Mouse (Mus musculus) myocyte (in vitro differentiated cells): ENCODE results near the gene Dnttip1. TPM values are rescaled to one million over a fixed set of nuclear protein-coding genes. Genes with fewer than 3 reads are reported as not detected.

Source experiments
- H3K27me3 ChIP-seq: one replicate; pipeline ENCODE4 v1.6.1; 2011; ENCODE audit not compliant: control insufficient read depth, insufficient read depth, insufficient read length
- H3K36me3 ChIP-seq: one replicate; pipeline ENCODE4 v1.6.1; 2011; ENCODE audit not compliant: control insufficient read depth, insufficient read depth
- H3K4me2 ChIP-seq: one replicate; pipeline ENCODE4 v1.6.1; 2011; ENCODE audit warnings: low read depth, control low read depth
- H3K4me3 ChIP-seq: one replicate; pipeline ENCODE4 v1.5.1; 2011; ENCODE audit warnings: mild to moderate bottlenecking, control low read depth, moderate library complexity
- H3K79me2 ChIP-seq: one replicate; pipeline ENCODE4 v1.6.1; 2011; ENCODE audit not compliant: control insufficient read depth, insufficient read depth
- H3ac ChIP-seq: one replicate; pipeline ENCODE4 v1.6.1; 2011; ENCODE audit not compliant: control insufficient read depth, insufficient read length
- CEBPB ChIP-seq: IDR thresholded peaks from 2 replicates; pipeline ENCODE4 v1.6.1; 2011; ENCODE audit warnings: mild to moderate bottlenecking, moderate library complexity; ENCODE audit not compliant: poor library complexity, insufficient read depth, severe bottlenecking
- E2F4 ChIP-seq: IDR thresholded peaks from one replicate; pipeline ENCODE4 v1.6.1; 2011; ENCODE audit warnings: mild to moderate bottlenecking, control low read depth, moderate library complexity; ENCODE audit not compliant: insufficient read depth
- MAX ChIP-seq: IDR thresholded peaks from one replicate; pipeline ENCODE4 v1.6.1; 2011; ENCODE audit warnings: low read depth, mild to moderate bottlenecking, control low read depth
- MYOD1 ChIP-seq, 3 experiments: IDR thresholded peaks; one replicate each; pipeline ENCODE4 v1.6.1; 2011; ENCODE audit warnings: control low read depth in 2 of 3, low read depth in 2 of 3, mild to moderate bottlenecking in 2 of 3, moderate library complexity in 1 of 3; ENCODE audit not compliant: insufficient read length in 2 of 3, control insufficient read depth in 1 of 3
- MYOG ChIP-seq, 3 experiments: IDR thresholded peaks; one replicate each; pipeline ENCODE4 v1.6.1; 2011; ENCODE audit warnings: control low read depth in 2 of 3, low read depth in 2 of 3, mild to moderate bottlenecking in 2 of 3; ENCODE audit not compliant: insufficient read length in 2 of 3, control insufficient read depth in 1 of 3, insufficient read depth in 1 of 3
- POLR2A ChIP-seq: IDR thresholded peaks from one replicate; pipeline ENCODE4 v1.6.1; 2011; ENCODE audit warnings: low read depth, mild to moderate bottlenecking, control low read depth, moderate library complexity; ENCODE audit not compliant: insufficient read length
- POLR2AphosphoS2 ChIP-seq: IDR thresholded peaks from one replicate; pipeline ENCODE4 v1.6.1; 2011; ENCODE audit warnings: low read depth, control low read depth; ENCODE audit not compliant: insufficient read length
- REST ChIP-seq: IDR thresholded peaks from one replicate; pipeline ENCODE4 v1.6.1; 2011; ENCODE audit warnings: mild to moderate bottlenecking, control low read depth, moderate library complexity; ENCODE audit not compliant: insufficient read depth, insufficient read length
- SRF ChIP-seq: IDR thresholded peaks from one replicate; pipeline ENCODE4 v1.6.1; 2011; ENCODE audit warnings: low read depth; ENCODE audit not compliant: control insufficient read depth, insufficient read length
- TCF12 ChIP-seq: IDR thresholded peaks from one replicate; pipeline ENCODE4 v1.6.1; 2011; ENCODE audit warnings: mild to moderate bottlenecking, control low read depth; ENCODE audit not compliant: poor library complexity, insufficient read depth, severe bottlenecking
- TCF3 ChIP-seq: IDR thresholded peaks from one replicate; pipeline ENCODE4 v1.6.1; 2011; ENCODE audit warnings: low read depth, control low read depth; ENCODE audit not compliant: insufficient read length
- USF1 ChIP-seq: IDR thresholded peaks from one replicate; pipeline ENCODE4 v1.6.1; 2011; ENCODE audit warnings: low read depth, mild to moderate bottlenecking, control low read depth, moderate library complexity
- polyA plus RNA-seq: library from polyadenylated mRNA; unstranded; fragments of >200 nt; fragmentation: generic; extraction: Trizol; gene quantifications from one replicate; pipeline ENCODE4 v1.2.1, GENCODE M21; 2012; ENCODE audit warnings: missing spikeins

The Dnttip1 gene
- polyA plus RNA-seq, 1 experiment: 63.0 TPM

GRCm38 (mm10) chr2:164806614-164807013, 60.8 kb downstream of the Dnttip1 start:
- H3K79me2 ChIP-seq: peaks cover 18% of the 10 kb centered on the region
- H3K36me3 ChIP-seq: peaks cover 5% of the 10 kb centered on the region
- no peak overlapping the region for H3ac ChIP-seq
- H3K27me3 ChIP-seq: no peaks in the 10 kb centered on the region
- TF ChIP-seq USF1: no peak
- TF ChIP-seq MAX: no peak
- no peak for TF ChIP-seq MYOG (IDR thresholded peaks at IDR 0.05; ENCODE audit: control insufficient read depth in 1 of 3, insufficient read depth in 1 of 3, insufficient read length in 2 of 3, low read depth in 2 of 3)
- no peak for TF ChIP-seq TCF3
- no peak for TF ChIP-seq TCF12
- TF ChIP-seq SRF: no peak
- no peak for TF ChIP-seq MYOD1 (IDR thresholded peaks at IDR 0.05; ENCODE audit: control insufficient read depth in 1 of 3, insufficient read length in 2 of 3, low read depth in 2 of 3)
- no peak for TF ChIP-seq E2F4
- TF ChIP-seq POLR2AphosphoS2: no peak
- no peak for TF ChIP-seq POLR2A
- TF ChIP-seq CEBPB: no peak
- no peak for TF ChIP-seq REST
- no peak overlapping the region for H3K4me3 ChIP-seq
- no peak overlapping the region for H3K4me2 ChIP-seq

- TF ChIP-seq MYOD1 (IDR thresholded peaks at IDR 0.05; ENCODE audit: control insufficient read depth in 1 of 3, insufficient read length in 2 of 3, low read depth in 2 of 3): no peak
- no peak for TF ChIP-seq MAX
- no peak for TF ChIP-seq TCF3
- no peaks in the 10 kb centered on the region for H3K79me2 ChIP-seq
- no peaks in the 10 kb centered on the region for H3K36me3 ChIP-seq
- H3K27me3 ChIP-seq: no peaks in the 10 kb centered on the region
- no peak overlapping the region for H3ac ChIP-seq
- H3K4me3 ChIP-seq: no peak overlapping the region
- H3K4me2 ChIP-seq: no peak overlapping the region
Observed at GRCm38 (mm10) chr2:164813557-164813956, 67.8 kb downstream of the Dnttip1 start.

- no peak overlapping the region for H3ac ChIP-seq
- no peaks in the 10 kb centered on the region for H3K36me3 ChIP-seq
- H3K4me3 ChIP-seq: no peak overlapping the region
- H3K27me3 ChIP-seq: no peaks in the 10 kb centered on the region
- no peak overlapping the region for H3K4me2 ChIP-seq
- no peaks in the 10 kb centered on the region for H3K79me2 ChIP-seq
- TF ChIP-seq POLR2AphosphoS2: no peak
- no peak for TF ChIP-seq REST
- TF ChIP-seq E2F4: no peak
- no peak for TF ChIP-seq MYOG (IDR thresholded peaks at IDR 0.05; ENCODE audit: control insufficient read depth in 1 of 3, insufficient read depth in 1 of 3, insufficient read length in 2 of 3, low read depth in 2 of 3)
- TF ChIP-seq USF1: no peak
- no peak for TF ChIP-seq TCF12
Observed at GRCm38 (mm10) chr2:164815348-164815747, 69.6 kb downstream of the Dnttip1 start.

- TF ChIP-seq REST (no peak), MYOG (IDR thresholded peaks at IDR 0.05; ENCODE audit: control insufficient read depth in 1 of 3, insufficient read depth in 1 of 3, insufficient read length in 2 of 3, low read depth in 2 of 3) (no peak), MAX (no peak), TCF12 (no peak), E2F4 (no peak), POLR2AphosphoS2 (no peak), MYOD1 (IDR thresholded peaks at IDR 0.05; ENCODE audit: control insufficient read depth in 1 of 3, insufficient read length in 2 of 3, low read depth in 2 of 3) (no peak), TCF3 (no peak)
- H3ac ChIP-seq: no peak overlapping the region
- no peaks in the 10 kb centered on the region for H3K79me2 ChIP-seq
- H3K4me2 ChIP-seq: no peak overlapping the region
- H3K4me3 ChIP-seq: no peak overlapping the region
- no peaks in the 10 kb centered on the region for H3K27me3 ChIP-seq
- no peaks in the 10 kb centered on the region for H3K36me3 ChIP-seq
Observed at GRCm38 (mm10) chr2:164815821-164816220, 70.0 kb downstream of the Dnttip1 start.

- Histone ChIP-seq H3K27me3 (no peaks in the 10 kb centered on the region), H3K4me2 (no peak overlapping the region), H3K4me3 (no peak overlapping the region), H3ac (no peak overlapping the region), H3K79me2 (no peaks in the 10 kb centered on the region), H3K36me3 (no peaks in the 10 kb centered on the region)
- TF ChIP-seq TCF12 (no peak), MAX (no peak), REST (no peak), TCF3 (no peak), E2F4 (no peak), POLR2AphosphoS2 (no peak), MYOD1 (IDR thresholded peaks at IDR 0.05; ENCODE audit: control insufficient read depth in 1 of 3, insufficient read length in 2 of 3, low read depth in 2 of 3) (no peak), MYOG (IDR thresholded peaks at IDR 0.05; ENCODE audit: control insufficient read depth in 1 of 3, insufficient read depth in 1 of 3, insufficient read length in 2 of 3, low read depth in 2 of 3) (no peak), SRF (no peak), CEBPB (no peak), USF1 (no peak), POLR2A (no peak)
Observed at GRCm38 (mm10) chr2:164817206-164817605, 71.4 kb downstream of the Dnttip1 start.
